Mouse (Mus musculus): ENCODE data around the gene Mbd6.

- no peak for TF ChIP-seq CTCF (IDR thresholded peaks at IDR 0.05; ENCODE audit: borderline replicate concordance, insufficient read depth, low read depth, low read length)
- TF ChIP-seq POLR2A (IDR thresholded peaks at IDR 0.05; ENCODE audit: borderline replicate concordance, insufficient read depth, low read length) = no peak
These were observed 2.1 kb downstream of the Mbd6 start for GRCm38 (mm10) chr10:127286730-127287129.
